Mouse (Mus musculus) brain, embryonic 14.5 days (tissue): Measurements from ENCODE around the gene Polg2.
"Not testable (repeated sequence)": the region's sequence is repeated elsewhere in the genome, so short reads cannot be mapped to it uniquely, and the experiment has no call there.

Experiments used
- CTCF ChIP-seq: fragments of 200-500 bp; IDR thresholded peaks from 2 replicates; pipeline ENCODE4 v1.5.1; 2012; ENCODE audit warnings: inconsistent platforms, mild to moderate bottlenecking, moderate library complexity, borderline replicate concordance; ENCODE audit not compliant: insufficient read depth, insufficient read length; ENCODE audit errors: extremely low read depth
- POLR2A ChIP-seq: fragments of 200-500 bp; IDR thresholded peaks from 2 replicates; pipeline ENCODE4 v1.6.1; 2012; ENCODE audit warnings: mild to moderate bottlenecking, inconsistent platforms, borderline replicate concordance; ENCODE audit not compliant: poor library complexity, insufficient read depth, insufficient read length, severe bottlenecking; ENCODE audit errors: extremely low read depth

DNA sequence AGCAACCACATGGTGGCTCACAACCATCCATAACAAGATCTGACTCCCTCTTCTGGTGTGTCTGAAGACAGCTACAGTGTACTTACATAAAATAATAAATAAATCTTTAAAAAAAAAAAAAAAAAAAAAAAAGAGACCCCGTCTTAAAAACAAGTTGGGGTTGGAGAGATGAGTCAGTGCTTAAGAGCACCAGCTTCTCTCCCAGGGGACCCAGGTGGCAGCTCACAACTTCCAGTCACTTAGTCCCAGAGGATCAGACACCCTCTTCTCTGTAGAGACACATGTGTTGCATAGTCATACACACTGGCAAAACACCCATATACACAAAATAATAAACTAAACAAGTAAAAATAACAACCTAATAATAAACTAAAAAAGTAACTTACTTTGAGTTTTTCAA is 28.1 kb upstream of the Polg2 start:
- not testable (repeated sequence) for TF ChIP-seq CTCF, POLR2A
